Mouse (Mus musculus) hindbrain, embryonic 15.5 days (tissue): ENCODE results near the gene Siva1. TPM values are rescaled to one million over a fixed set of nuclear protein-coding genes. Genes with fewer than 3 reads are reported as not detected.

Source experiments
- ATAC-seq: fragments of 200-750 bp; cut with Nextera tagmentation; 2 replicates; pipeline ENCODE4 v1.8.0; 2017; ENCODE audit warnings: low read depth, moderate number of reproducible peaks, moderate TSS enrichment; ENCODE audit not compliant: low FRiP score
- H3K27ac ChIP-seq: fragments of 300-500 bp; sonication (generic); replicated peaks from 2 replicates; pipeline ENCODE4 v1.5.1; 2015; ENCODE audit warnings: mild to moderate bottlenecking, inconsistent platforms
- H3K27me3 ChIP-seq: fragments of 300-500 bp; sonication (generic); 2 replicates; pipeline ENCODE4 v1.6.1; 2015; ENCODE audit warnings: control low read depth, inconsistent platforms
- H3K36me3 ChIP-seq: fragments of 300-500 bp; sonication (generic); 2 replicates; pipeline ENCODE4 v1.6.1; 2015; ENCODE audit warnings: control low read depth, inconsistent platforms
- H3K4me1 ChIP-seq: fragments of 300-500 bp; sonication (generic); replicated peaks from 2 replicates; pipeline ENCODE4 v1.6.1; 2015; ENCODE audit warnings: control low read depth, inconsistent platforms
- H3K4me2 ChIP-seq: fragments of 300-500 bp; sonication (generic); 2 replicates; pipeline ENCODE4 v1.6.1; 2015; ENCODE audit warnings: moderate library complexity, mild to moderate bottlenecking, inconsistent platforms
- H3K4me3 ChIP-seq: fragments of 300-500 bp; sonication (generic); 2 replicates; pipeline ENCODE4 v1.5.1; 2015; ENCODE audit warnings: mild to moderate bottlenecking, inconsistent platforms
- H3K9ac ChIP-seq: fragments of 300-500 bp; sonication (generic); 2 replicates; pipeline ENCODE4 v1.6.1; 2015; ENCODE audit warnings: inconsistent platforms
- H3K9me3 ChIP-seq: fragments of 300-500 bp; sonication (generic); 2 replicates; pipeline ENCODE4 v1.6.1; 2016; ENCODE audit warnings: control low read depth, inconsistent platforms
- WGBS: fragments of 180-500 bp; shearing (Covaris S2); methylation state at CpG from one replicate; pipeline ENCODE4 v1.1.7; 2015; 5-methylcytosine and 5-hydroxymethylcytosine counted together
- polyA plus RNA-seq: library from polyadenylated mRNA; unstranded; fragments of >200 nt; fragmentation: Nextera tagmentation; extraction: Ambion mirVana; gene quantifications from 2 replicates; pipeline ENCODE4 v1.2.1, GENCODE M21; 2015

Siva1 gene
- polyA plus RNA-seq = 55.6 and 61.2 TPM in 2 replicates

GRCm38 (mm10) chr12:112644180-112644854 is at the start of gene Siva1:
Gene Siva1 (plus strand): TSS chr12:112644679.
- peaks cover 18% of the 10 kb centered on the region; the same call in 1 of the 2 replicates for H3K36me3 ChIP-seq
- H3K27ac ChIP-seq = peak within 1 kb of the TSS; percentile 86
- peak; percentile 98 for ATAC-seq
- 1% methylated on average over 46 of the region's 46 CpGs for WGBS
- H3K9me3 ChIP-seq = no peaks in the 10 kb centered on the region
- H3K9ac ChIP-seq = peak within 1 kb of the TSS; percentile 67
- H3K4me1 ChIP-seq = peaks cover 21% of the 10 kb centered on the region
- H3K4me2 ChIP-seq = peak within 1 kb of the TSS; percentile 73
- H3K4me3 ChIP-seq = peak within 1 kb of the TSS; percentile 57
- H3K27me3 ChIP-seq = no peaks in the 10 kb centered on the region

DNA sequence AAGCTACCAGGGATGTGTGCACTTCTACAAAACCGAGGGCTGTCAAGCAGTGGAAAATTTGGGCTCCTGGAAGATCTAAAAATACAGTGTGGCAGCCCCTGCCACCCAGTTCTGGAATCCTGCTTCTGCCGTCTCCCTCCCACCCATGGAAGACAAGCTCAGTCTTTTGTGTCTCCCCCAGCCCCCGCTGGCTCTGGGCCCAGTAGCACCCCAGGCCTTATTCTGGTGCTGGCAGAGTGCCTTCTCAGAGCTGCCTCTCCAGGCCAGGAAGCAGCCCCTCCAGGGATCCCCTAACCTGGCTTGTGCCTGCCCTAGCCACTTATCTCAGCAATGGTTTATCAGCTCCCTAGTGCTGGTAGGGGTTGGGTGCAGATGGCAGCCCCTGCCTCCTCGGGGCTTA is 49.5 kb upstream of the Siva1 start:
- Histone ChIP-seq H3K27ac (no peak overlapping the region), H3K27me3 (peaks cover under 1% of the 10 kb centered on the region; the same call in 1 of the 2 replicates), H3K4me2 (no peak overlapping the region), H3K4me3 (no peak overlapping the region), H3K9ac (no peak overlapping the region), H3K36me3 (no peaks in the 10 kb centered on the region), H3K9me3 (no peaks in the 10 kb centered on the region), H3K4me1 (peaks cover 19% of the 10 kb centered on the region)
- 24% methylated on average over 4 of the region's 4 CpGs for WGBS
- ATAC-seq = no peak

DNA sequence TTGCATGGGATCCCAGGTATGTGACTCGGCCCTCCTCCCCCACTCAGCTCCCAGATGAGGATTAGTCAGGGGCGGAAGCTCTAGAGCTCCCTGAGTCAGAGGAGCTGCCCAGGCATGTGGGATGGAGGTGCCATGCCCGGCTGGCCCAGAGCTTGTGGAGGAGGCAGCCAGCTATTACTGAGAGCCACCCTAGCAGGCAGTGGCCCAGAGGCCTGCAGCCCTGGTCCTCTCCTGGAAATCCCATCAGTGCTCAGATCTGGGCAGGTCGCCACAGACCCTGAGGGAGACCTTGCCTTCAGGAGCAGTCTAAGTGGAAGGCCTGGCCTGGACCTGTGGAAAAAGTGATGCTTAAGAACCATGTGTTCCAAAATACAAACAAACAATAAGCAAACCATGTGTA is 48.9 kb upstream of the Siva1 start:
- 76% methylated on average over 4 of the region's 4 CpGs for WGBS
- no peak for ATAC-seq
- H3K4me3 ChIP-seq = no peak overlapping the region
- peaks cover 18% of the 10 kb centered on the region for H3K4me1 ChIP-seq
- no peak overlapping the region for H3K27ac ChIP-seq
- no peak overlapping the region for H3K9ac ChIP-seq
- no peaks in the 10 kb centered on the region for H3K27me3 ChIP-seq
- no peaks in the 10 kb centered on the region for H3K9me3 ChIP-seq
- H3K4me2 ChIP-seq = no peak overlapping the region
- no peaks in the 10 kb centered on the region for H3K36me3 ChIP-seq

- H3K4me1 ChIP-seq = peaks cover 16% of the 10 kb centered on the region
- H3K9ac ChIP-seq = no peak overlapping the region
- no peak overlapping the region for H3K4me2 ChIP-seq
- no peak overlapping the region for H3K4me3 ChIP-seq
- no peaks in the 10 kb centered on the region for H3K9me3 ChIP-seq
- H3K27ac ChIP-seq = no peak overlapping the region
- H3K36me3 ChIP-seq = no peaks in the 10 kb centered on the region
- H3K27me3 ChIP-seq = no peaks in the 10 kb centered on the region
- 74% methylated on average over 9 of the region's 9 CpGs for WGBS
- no peak for ATAC-seq
Measured at GRCm38 (mm10) chr12:112596454-112596853, 48.0 kb upstream of the Siva1 start.

DNA sequence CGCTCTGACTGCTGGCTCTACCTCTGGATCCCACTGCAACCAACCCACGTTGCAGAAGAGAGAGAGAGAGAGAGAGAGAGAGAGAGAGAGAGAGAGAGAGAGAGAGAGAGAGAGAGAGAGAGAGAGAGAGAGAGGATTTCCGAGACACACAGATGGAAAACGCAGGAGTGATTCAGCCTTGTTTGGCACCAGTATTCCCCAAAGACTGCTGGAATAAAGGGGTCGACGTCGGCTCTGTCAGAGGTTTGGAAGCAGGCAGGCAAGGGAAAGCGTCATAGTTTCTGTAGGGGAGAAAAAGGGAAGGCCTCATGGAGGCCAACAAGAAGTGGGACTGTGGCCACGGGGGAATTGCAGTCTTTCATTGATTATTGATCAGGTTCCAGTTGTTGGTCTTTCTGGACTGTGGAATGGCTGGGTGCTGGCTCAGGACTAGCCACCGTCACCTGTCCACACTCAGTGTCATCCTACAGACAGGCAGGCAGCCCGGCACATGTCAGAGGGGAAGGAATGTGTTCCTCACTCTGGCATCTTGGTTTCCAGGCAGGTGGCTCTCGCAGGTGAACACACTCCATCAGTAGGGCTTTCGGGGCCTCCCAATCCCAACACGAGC is 47.5 kb upstream of the Siva1 start:
- no peak for ATAC-seq
- no peak overlapping the region for H3K27ac ChIP-seq
- H3K36me3 ChIP-seq = no peaks in the 10 kb centered on the region
- H3K9me3 ChIP-seq = no peaks in the 10 kb centered on the region
- no peak overlapping the region for H3K4me3 ChIP-seq
- H3K27me3 ChIP-seq = no peaks in the 10 kb centered on the region
- H3K4me2 ChIP-seq = no peak overlapping the region
- no peak overlapping the region for H3K9ac ChIP-seq
- 71% methylated on average over 14 of the region's 14 CpGs for WGBS
- peaks cover 16% of the 10 kb centered on the region for H3K4me1 ChIP-seq

DNA sequence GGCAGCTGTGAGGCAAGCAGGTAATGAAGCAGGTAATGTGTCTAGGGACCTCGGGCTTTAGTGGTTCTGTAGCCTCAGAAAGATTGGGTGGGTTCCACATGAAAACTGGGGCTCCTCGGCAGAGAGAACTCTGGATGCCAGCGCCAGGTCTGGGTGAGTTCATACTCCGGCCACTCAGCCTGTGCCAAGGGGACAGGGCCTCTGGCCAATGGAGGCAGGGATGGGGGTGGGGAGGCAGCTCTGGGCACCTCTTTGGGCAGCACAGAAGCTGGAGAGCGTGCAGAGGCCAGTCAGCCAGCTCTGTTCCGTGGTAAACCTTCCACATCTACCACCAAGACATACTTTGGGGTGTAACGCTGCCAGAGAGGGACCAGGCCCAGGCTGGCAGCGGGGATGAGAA is 46.9 kb upstream of the Siva1 start:
- Histone ChIP-seq H3K27me3 (no peaks in the 10 kb centered on the region), H3K4me2 (no peak overlapping the region), H3K36me3 (no peaks in the 10 kb centered on the region), H3K4me3 (no peak overlapping the region), H3K9me3 (no peaks in the 10 kb centered on the region), H3K4me1 (peaks cover 16% of the 10 kb centered on the region), H3K27ac (no peak overlapping the region), H3K9ac (no peak overlapping the region)
- ATAC-seq = no peak
- WGBS = 80% methylated on average over 8 of the region's 8 CpGs

DNA sequence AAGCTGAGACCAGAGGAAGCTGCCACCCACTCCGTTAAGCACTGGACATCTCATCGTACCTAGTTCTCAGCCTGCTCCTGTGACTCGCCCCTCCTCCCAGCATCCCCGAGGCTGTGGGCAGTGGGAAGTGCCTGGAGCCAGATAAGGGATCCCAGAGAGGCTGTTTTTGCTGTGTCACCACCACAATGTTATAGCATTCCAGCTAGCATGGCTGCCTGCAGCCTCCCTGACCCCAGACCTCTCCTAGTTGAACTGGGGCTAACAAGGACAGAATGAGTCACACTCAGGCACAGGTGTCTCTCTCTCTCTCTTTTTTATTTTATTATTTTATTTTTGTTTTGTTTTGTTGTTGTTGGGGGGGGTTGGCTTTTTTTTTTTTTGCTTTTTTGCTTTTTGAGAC is 45.3 kb upstream of the Siva1 start:
- H3K9me3 ChIP-seq = no peaks in the 10 kb centered on the region
- no peaks in the 10 kb centered on the region for H3K27me3 ChIP-seq
- WGBS = 54% methylated on average over 4 of the region's 4 CpGs
- H3K9ac ChIP-seq = no peak overlapping the region
- no peak for ATAC-seq
- H3K4me1 ChIP-seq = peaks cover 14% of the 10 kb centered on the region
- no peak overlapping the region for H3K4me2 ChIP-seq
- no peak overlapping the region for H3K4me3 ChIP-seq
- H3K27ac ChIP-seq = no peak overlapping the region
- no peaks in the 10 kb centered on the region for H3K36me3 ChIP-seq

DNA sequence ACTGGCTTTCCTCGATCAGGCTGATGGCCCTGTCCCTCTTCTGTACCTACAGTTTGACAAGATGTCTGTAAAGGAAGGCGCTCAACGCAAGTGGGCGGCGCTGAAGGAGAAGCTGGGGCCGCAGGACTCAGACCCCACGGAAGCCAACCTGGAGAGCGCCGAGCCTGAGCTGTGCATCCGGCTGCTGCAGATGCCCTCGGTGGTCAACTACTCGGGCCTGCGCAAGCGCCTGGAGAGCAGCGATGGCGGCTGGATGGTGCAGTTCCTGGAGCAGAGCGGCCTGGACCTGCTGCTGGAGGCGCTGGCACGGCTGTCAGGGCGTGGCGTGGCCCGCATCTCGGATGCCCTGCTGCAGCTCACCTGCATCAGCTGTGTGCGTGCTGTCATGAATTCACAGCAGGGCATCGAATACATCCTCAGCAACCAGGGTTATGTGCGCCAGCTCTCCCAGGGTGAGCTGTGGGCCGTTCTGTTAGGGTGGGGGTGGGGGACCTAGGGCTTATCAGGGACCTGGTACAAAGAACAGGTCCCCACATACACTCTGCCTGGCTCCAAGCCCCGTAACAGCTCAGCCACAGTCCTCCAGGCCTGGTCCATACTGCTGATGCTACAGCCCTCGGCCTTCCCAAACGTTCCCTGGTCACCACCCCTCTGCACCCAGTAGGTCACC is 44.4 kb upstream of the Siva1 start:
- Histone ChIP-seq H3K4me2 (no peak overlapping the region), H3K9me3 (no peaks in the 10 kb centered on the region), H3K27me3 (no peaks in the 10 kb centered on the region), H3K36me3 (no peaks in the 10 kb centered on the region), H3K4me3 (no peak overlapping the region), H3K4me1 (peaks cover 6% of the 10 kb centered on the region), H3K27ac (no peak overlapping the region), H3K9ac (no peak overlapping the region)
- WGBS = 76% methylated on average over 30 of the region's 30 CpGs
- no peak for ATAC-seq

DNA sequence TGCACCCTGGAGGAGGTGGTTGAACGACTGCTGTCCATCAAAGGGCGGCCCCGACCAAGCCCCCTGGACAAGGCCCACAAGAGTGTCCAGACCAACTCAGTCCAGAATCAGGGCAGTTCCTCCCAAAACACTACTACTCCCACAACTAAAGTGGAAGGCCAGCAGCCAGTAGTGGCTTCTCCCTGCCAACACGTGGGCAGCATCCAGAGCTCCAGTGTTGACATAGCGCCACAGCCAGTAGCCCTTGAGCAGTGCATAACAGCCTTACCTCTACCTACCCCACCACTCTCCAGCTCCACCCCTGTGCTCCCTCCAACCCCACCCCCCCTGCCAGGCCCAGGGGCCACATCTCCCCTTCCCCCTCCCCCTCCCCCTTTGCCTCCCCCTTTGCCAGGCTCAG is 40.5 kb upstream of the Siva1 start:
- ATAC-seq = no peak
- Histone ChIP-seq H3K27ac (no peak overlapping the region), H3K9me3 (no peaks in the 10 kb centered on the region), H3K36me3 (no peaks in the 10 kb centered on the region), H3K9ac (no peak overlapping the region), H3K4me3 (no peak overlapping the region), H3K4me1 (0 out of 2 replicates have a peak, but pooled peaks cover 4% of the 10 kb centered on the region), H3K27me3 (no peaks in the 10 kb centered on the region), H3K4me2 (no peak overlapping the region)
- 78% methylated on average over 5 of the region's 5 CpGs for whole genome bisulfite sequencing

DNA sequence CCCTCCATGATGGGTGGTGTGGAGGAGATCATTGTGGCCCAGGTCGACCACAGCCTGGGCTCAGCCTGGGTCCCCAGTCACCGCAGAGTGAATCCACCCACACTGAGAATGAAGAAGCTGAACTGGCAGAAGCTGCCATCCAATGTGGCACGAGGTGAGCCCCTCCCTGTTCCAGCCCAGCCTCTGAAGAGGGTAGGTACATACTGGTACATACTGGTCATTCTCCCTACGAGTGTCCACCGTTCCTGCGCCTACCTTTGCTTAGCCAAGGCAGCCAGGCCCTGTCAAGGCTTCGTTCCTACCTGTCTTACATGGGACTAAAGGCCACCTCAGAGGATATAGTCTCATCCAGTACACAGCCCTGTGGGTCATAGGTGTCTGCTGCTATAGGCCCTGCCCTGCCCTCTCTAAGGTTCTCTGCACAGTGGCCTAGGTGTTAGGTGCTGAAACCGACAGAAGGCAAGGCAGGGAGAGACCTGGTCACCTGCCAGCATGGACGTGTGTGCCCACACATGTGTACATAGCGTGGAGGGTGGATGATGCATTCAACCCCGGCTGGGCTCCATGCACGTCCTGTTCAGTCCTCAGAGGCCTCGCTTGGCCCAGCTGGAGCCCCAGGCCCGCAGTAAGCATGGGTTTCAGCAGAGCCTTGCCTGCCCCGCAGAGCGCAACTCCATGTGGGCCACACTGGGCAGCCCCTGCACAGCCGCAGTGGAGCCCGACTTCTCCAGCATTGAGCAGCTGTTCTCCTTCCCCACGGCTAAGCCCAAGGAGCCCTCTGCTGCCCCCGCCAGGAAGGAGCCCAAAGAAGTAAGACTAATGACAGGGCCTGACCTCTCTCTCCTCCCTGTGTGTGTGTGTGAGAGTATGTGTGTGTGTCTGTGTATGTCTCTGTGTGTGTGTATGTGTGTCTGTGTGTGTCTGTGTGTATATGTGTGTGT is 39.5 kb upstream of the Siva1 start:
- Histone ChIP-seq H3K4me3 (no peak overlapping the region), H3K27me3 (no peaks in the 10 kb centered on the region), H3K9me3 (no peaks in the 10 kb centered on the region), H3K9ac (no peak overlapping the region), H3K4me1 (0 out of 2 replicates have a peak, but pooled peaks cover 4% of the 10 kb centered on the region), H3K36me3 (no peaks in the 10 kb centered on the region), H3K4me2 (no peak overlapping the region), H3K27ac (no peak overlapping the region)
- 55% methylated on average over 20 of the region's 20 CpGs for WGBS
- peak; percentile 46; the same call in 1 of the 2 replicates for ATAC-seq

DNA sequence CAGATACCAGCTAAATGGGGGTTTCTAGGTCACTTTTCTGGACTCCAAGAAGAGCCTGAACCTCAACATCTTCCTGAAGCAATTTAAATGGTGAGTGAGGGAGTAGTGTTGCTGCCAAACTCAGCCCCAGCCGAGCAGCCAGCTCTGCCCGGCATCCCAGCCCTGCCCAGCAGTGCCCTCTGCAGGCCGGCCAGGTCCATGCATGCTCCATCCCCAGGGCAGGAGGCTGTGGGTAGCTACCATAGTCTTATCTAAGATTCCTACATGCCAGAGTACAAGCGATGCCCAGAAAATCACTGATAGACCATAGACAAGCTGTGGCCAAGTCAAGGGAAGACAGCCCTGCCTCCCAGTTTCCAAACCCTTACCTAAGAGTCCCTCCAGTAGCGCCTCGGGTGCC is 38.7 kb upstream of the Siva1 start:
- no peaks in the 10 kb centered on the region for H3K36me3 ChIP-seq
- H3K4me3 ChIP-seq = no peak overlapping the region
- H3K4me1 ChIP-seq = 0 out of 2 replicates have a peak, but pooled peaks cover 4% of the 10 kb centered on the region
- H3K9ac ChIP-seq = no peak overlapping the region
- no peak overlapping the region for H3K4me2 ChIP-seq
- no peak overlapping the region for H3K27ac ChIP-seq
- no peak for ATAC-seq
- 47% methylated on average over 6 of the region's 6 CpGs for WGBS
- no peaks in the 10 kb centered on the region for H3K9me3 ChIP-seq
- H3K27me3 ChIP-seq = no peaks in the 10 kb centered on the region
